Mouse (Mus musculus) MEL (cell line): ENCODE measurements at regions not wholly inside any gene's neighbourhood (a gene's known extent, or its start where the extent isn't known, plus 50 kb on each side); places are given as distances from the start of the nearest gene placed in this dataset.

Source experiments
- CTCF ChIP-seq, 3 experiments: IDR thresholded peaks in 2 of 3; conservative IDR thresholded peaks in 1 of 3; 2 replicates each; pipeline ENCODE4 v1.5.1; 2011 to 2012; ENCODE audit warnings: low read length in 3 of 3, low read depth in 2 of 3, mild to moderate bottlenecking in 2 of 3, improper control_type of control experiment in 1 of 3, inconsistent platforms in 1 of 3, mixed read lengths in 1 of 3, moderate library complexity in 1 of 3; ENCODE audit not compliant: control insufficient read depth in 1 of 3, insufficient read depth in 1 of 3, poor library complexity in 1 of 3, severe bottlenecking in 1 of 3
- EP300 ChIP-seq, 2 experiments: IDR thresholded peaks; 2 replicates each; pipeline ENCODE4 v1.6.1; 2011; ENCODE audit warnings: improper control_type of control experiment in 2 of 2, low read length in 2 of 2, low read depth in 1 of 2, mild to moderate bottlenecking in 1 of 2
- GABPA ChIP-seq: IDR thresholded peaks from 2 replicates; pipeline ENCODE4 v1.6.1; 2012; ENCODE audit warnings: low read depth, mild to moderate bottlenecking, inconsistent platforms, low read length, improper control_type of control experiment, moderate library complexity
- GATA1 ChIP-seq: IDR thresholded peaks from 2 replicates; pipeline ENCODE4 v1.6.1; 2011; ENCODE audit warnings: low read depth, low read length, improper control_type of control experiment
- HCFC1 ChIP-seq: IDR thresholded peaks from 2 replicates; pipeline ENCODE4 v1.6.1; 2012; ENCODE audit warnings: low read depth, mild to moderate bottlenecking, inconsistent platforms, low read length, improper control_type of control experiment, moderate library complexity
- KAT2A ChIP-seq: conservative IDR thresholded peaks from 2 replicates; pipeline ENCODE4 v1.6.1; 2012; ENCODE audit warnings: low read depth, low read length, improper control_type of control experiment, inconsistent platforms
- POLR2A ChIP-seq, 2 experiments: IDR thresholded peaks; 2 replicates each; pipeline ENCODE4 v1.6.1; 2011 to 2012; ENCODE audit warnings: low read length in 2 of 2, mild to moderate bottlenecking in 2 of 2, control low read depth in 1 of 2, improper control_type of control experiment in 1 of 2, low read depth in 1 of 2, moderate library complexity in 1 of 2; ENCODE audit not compliant: control insufficient read depth in 1 of 2, insufficient read depth in 1 of 2, poor library complexity in 1 of 2
- POLR2AphosphoS5 ChIP-seq: IDR thresholded peaks from 2 replicates; pipeline ENCODE4 v1.6.1; 2012; ENCODE audit warnings: low read depth, borderline replicate concordance, mild to moderate bottlenecking, inconsistent platforms, low read length, moderate library complexity, mixed read lengths
- SMC3 ChIP-seq: IDR thresholded peaks from 2 replicates; pipeline ENCODE4 v1.6.1; 2011; ENCODE audit warnings: low read depth, low read length, improper control_type of control experiment
- TAL1 ChIP-seq: IDR thresholded peaks from 2 replicates; pipeline ENCODE4 v1.6.1; 2012; ENCODE audit warnings: mild to moderate bottlenecking, inconsistent platforms, low read length, moderate library complexity, mixed read lengths
- TCF12 ChIP-seq: IDR thresholded peaks from 2 replicates; pipeline ENCODE4 v1.6.1; 2014; ENCODE audit warnings: low read depth, mild to moderate bottlenecking, inconsistent platforms, low read length, improper control_type of control experiment, moderate library complexity
- ZNF384 ChIP-seq: IDR thresholded peaks from 2 replicates; pipeline ENCODE4 v1.6.1; 2012; ENCODE audit warnings: low read depth, mild to moderate bottlenecking, inconsistent platforms, low read length, improper control_type of control experiment

DNA sequence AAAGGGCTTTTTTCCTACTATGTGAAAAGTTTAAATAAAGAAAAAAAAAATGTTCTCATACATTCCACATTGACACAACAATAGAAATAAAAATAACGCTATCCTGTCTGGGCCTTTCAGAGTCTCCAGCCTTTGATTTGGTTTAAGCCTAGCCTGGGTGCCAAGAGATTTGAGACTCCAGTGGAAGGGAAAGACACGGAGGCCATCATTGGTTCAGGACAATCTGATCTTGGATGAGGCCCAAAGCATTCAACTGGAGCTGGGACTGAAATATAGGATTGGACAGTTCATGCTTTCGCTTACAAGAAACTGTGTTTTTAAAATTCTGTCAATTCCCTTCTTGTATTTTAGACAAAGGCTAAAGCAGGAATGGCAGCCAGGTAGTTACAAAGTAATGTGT is 294.7 kb upstream of the Cited2 start:
- TF ChIP-seq SMC3 (no peak), CTCF (IDR thresholded peaks at IDR 0.05 in 2 of 3, conservative IDR thresholded peaks at IDR 0.05 in 1 of 3; ENCODE audit: control insufficient read depth in 1 of 3, insufficient read depth in 1 of 3, low read depth in 2 of 3, low read length in 3 of 3, poor library complexity in 1 of 3, severe bottlenecking in 1 of 3) (no peak), TCF12 (no peak), TAL1 (no peak), KAT2A (no peak), GATA1 (no peak), POLR2AphosphoS5 (no peak), GABPA (no peak), POLR2A (IDR thresholded peaks at IDR 0.05; ENCODE audit: control insufficient read depth in 1 of 2, insufficient read depth in 1 of 2, low read depth in 1 of 2, low read length in 2 of 2, poor library complexity in 1 of 2) (no peak), ZNF384 (no peak), HCFC1 (no peak), EP300 (IDR thresholded peaks at IDR 0.05; ENCODE audit: low read depth in 1 of 2, low read length in 2 of 2) (no peak)
